Mouse (Mus musculus) liver, embryonic 18 days (tissue): ENCODE measurements around the gene P3h2. TPM values are rescaled to one million over a fixed set of nuclear protein-coding genes. Genes with fewer than 3 reads are reported as not detected.

Experiments used
- polyA plus RNA-seq: library from polyadenylated mRNA; depleted of rRNA; stranded (reverse); fragments of >200 nt; gene quantifications from 2 replicates; pipeline ENCODE4 v1.2.3, GENCODE M21; 2012; rRNA removed

The P3h2 gene
- polyA plus RNA-seq = 0.93 and 1.2 TPM in 2 replicates

DNA sequence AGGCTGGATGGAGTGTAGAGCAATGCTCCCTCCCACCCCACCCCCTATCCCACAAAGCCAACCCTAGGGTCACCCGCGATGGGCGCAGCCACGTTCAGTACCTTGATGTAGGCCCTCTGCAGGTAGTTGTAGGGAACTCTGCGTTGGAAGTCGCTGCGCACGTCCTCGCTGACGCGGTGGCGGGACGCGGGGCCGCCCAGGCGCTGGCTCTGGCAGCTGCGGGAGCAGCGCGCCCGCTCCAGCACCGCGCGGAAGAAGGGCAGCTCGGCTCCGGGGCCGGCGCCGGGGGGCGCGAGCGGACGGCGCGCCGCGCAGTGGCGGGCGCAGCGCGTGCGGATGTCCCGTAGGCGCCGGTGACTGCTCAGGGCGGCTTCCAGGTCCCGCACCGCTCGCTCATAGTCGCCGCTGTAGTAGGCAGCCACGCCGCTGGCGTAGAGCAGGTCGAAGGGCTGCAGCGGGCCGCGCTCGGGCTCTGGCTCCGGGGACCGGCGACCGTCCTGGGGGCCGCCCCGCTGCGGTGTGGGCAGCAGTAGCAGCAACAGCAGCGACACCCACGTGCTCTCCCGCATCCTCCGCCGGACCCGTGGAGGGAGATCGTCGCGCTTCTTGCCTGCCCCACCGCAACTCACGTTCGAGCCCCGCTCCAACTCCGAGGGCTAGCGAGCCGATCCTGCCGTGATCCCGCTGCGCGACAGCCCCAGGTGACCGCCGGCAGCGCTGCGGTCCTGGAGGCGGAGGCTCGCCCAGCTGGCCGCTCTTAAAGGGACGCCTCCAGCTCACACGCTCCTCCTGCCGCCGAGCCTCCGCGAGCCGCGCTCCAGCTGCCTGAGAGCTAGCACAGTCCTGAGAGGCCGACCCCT lies at the start of gene P3h2:
Gene P3h2 (minus strand): TSS at position 670 of the 860 bp plus-strand sequence.

